Mouse (Mus musculus): ENCODE measurements around the gene Slit2. TPM values are rescaled to one million over a fixed set of nuclear protein-coding genes. Genes with fewer than 3 reads are reported as not detected.

The Slit2 gene
- polyA plus RNA-seq (2012; rRNA removed): 0.29 TPM in 2 replicates

DNA sequence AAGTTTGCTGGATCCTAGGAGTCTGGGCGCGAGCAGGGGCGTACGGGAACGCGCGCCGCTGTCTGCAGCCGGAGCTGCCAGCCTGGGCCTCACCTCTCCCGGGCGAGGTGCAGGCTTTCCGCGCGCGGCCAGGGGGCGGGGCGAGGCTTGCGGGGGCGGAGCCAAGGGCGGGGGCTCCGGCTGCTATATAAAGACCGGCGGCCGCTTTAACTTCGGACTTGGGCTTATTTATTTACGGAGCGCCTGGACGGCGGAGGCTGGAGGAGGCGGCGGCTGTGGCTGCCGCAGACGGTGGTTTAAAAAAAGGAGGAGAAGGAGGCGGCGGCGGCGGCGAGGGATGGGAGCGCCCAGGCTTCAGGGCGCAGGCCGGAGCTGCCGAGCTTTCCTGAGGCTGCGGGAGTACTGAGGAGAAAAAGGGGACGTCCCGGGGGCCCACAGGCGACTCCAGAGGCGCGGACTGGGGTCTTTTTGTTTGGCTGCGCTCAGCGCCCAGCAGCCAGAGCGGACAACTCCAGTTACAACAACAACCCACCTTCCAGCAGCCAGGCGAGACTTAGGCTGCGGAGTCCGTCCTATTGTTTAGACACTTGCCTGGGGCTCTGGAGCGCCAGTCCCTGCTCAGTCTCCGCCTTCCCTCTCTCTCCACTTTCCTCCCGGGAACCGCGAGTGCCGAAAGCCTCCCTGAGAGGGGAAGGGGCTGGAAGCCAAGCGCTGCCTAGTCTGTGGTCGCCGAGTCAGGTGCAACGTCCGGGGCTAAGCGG, at the start of gene Slit2:
Gene Slit2 (plus strand): TSS at position 198 of the 761 bp plus-strand sequence.

DNA sequence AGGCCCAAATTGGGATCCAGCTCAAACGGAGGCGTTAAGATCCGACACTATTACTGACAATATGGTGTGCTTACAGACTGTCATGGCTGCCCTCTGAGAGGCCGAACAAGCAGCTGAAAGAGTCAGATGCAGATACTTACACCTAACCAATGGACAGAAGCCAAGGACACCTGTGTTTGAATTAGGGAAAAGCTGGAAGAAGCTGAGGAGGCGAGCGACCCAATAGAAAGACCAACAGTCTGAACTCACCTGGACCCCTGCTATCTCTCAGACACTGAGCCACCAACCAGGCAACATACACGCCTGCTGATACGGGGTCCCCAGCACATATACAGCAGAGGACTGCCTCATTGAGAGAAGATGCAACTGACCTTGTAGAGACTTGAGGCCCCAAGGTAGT, 344.7 kb downstream of the Slit2 start, which contains the start of gene 5730480H06Rik:
Gene 5730480H06Rik (plus strand): TSS at position 301 of the 400 bp plus-strand sequence.

Data from liver, embryonic 18 days (tissue).